Mouse (Mus musculus) liver, postnatal 0 days (tissue): ENCODE data around the gene Prokr1.
A peak's percentile ranks its signal among the peaks of the same experiment; 100 is the strongest.

Source experiments
- CTCF ChIP-seq: sonication (generic); IDR thresholded peaks from 2 replicates; pipeline ENCODE4 v1.5.1; 2016; ENCODE audit warnings: antibody characterized with exemption, low read depth
- EP300 ChIP-seq: IDR thresholded peaks from 2 replicates; pipeline ENCODE4 v1.6.1; 2016; ENCODE audit warnings: antibody characterized with exemption, low read depth, mild to moderate bottlenecking

DNA sequence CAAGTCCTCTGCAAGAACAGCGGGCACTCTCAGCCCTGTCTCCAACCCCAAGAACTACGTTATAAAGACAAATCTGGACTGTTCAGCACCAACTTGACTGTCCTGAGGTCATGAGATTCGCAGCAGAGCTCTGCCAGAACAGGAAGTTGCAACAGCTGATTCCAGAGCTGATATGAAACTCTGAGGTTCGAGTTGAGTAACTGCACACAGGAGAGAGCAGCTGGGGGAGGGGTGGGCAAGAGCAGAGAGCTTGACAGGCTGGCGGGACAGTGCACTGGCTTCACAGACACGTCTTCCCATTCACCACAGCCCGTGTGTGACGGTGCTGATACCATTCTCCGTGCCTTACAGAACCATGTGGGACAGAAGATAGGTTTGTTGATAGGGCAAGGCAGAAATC, 48.5 kb downstream of the Prokr1 start:
- TF ChIP-seq CTCF (no peak), EP300 (peak; percentile 85)
